Mouse (Mus musculus) lung, embryonic 16.5 days (tissue): ENCODE results near the gene Bfsp2. TPM values are rescaled to one million over a fixed set of nuclear protein-coding genes. Genes with fewer than 3 reads are reported as not detected.
A peak's percentile ranks its signal among the peaks of the same experiment; 100 is the strongest.

ENCODE experiments used
- ATAC-seq: fragments of 200-750 bp; cut with Nextera tagmentation; 2 replicates; pipeline ENCODE4 v1.8.0; 2017; ENCODE audit warnings: low read depth, mild to moderate bottlenecking, moderate library complexity
- H3K27ac ChIP-seq: fragments of 300-500 bp; sonication (generic); 2 replicates; pipeline ENCODE4 v1.5.1; 2014; ENCODE audit warnings: mild to moderate bottlenecking, control low read depth, low read length
- H3K27me3 ChIP-seq: fragments of 300-500 bp; sonication (generic); 2 replicates; pipeline ENCODE4 v1.6.1; 2014; ENCODE audit warnings: low read depth, low read length, mixed read lengths; ENCODE audit not compliant: control insufficient read depth, insufficient read depth
- H3K36me3 ChIP-seq: fragments of 300-500 bp; sonication (generic); 2 replicates; pipeline ENCODE4 v1.6.1; 2014; ENCODE audit warnings: low read length; ENCODE audit not compliant: control insufficient read depth, insufficient read depth
- H3K4me1 ChIP-seq: fragments of 300-500 bp; sonication (generic); replicated peaks from 2 replicates; pipeline ENCODE4 v1.6.1; 2014; ENCODE audit warnings: low read length, mixed read lengths; ENCODE audit not compliant: control insufficient read depth, insufficient read depth
- H3K4me2 ChIP-seq: fragments of 300-500 bp; sonication (generic); 2 replicates; pipeline ENCODE4 v1.6.1; 2014; ENCODE audit warnings: low read depth, low read length, control low read depth
- H3K4me3 ChIP-seq: fragments of 300-500 bp; sonication (generic); 2 replicates; pipeline ENCODE4 v1.5.1; 2014; ENCODE audit warnings: mild to moderate bottlenecking, low read length, control low read depth
- H3K9ac ChIP-seq: fragments of 300-500 bp; sonication (generic); 2 replicates; pipeline ENCODE4 v1.6.1; 2014; ENCODE audit warnings: low read length, control low read depth
- H3K9me3 ChIP-seq: fragments of 300-500 bp; sonication (generic); 2 replicates; pipeline ENCODE4 v1.6.1; 2016; ENCODE audit warnings: low read length; ENCODE audit not compliant: control insufficient read depth
- WGBS: fragments of 180-500 bp; shearing (Covaris S2); extraction: QIAGEN DNeasy Blood & Tissue Kit; methylation state at CpG from one replicate; pipeline ENCODE4 v1.1.7; 2014; 5-methylcytosine and 5-hydroxymethylcytosine counted together
- polyA plus RNA-seq: library from polyadenylated mRNA; unstranded; fragments of >200 nt; fragmentation: Nextera tagmentation; extraction: Ambion mirVana; gene quantifications from 2 replicates; pipeline ENCODE4 v1.2.1, GENCODE M21; 2015

Bfsp2 gene
- polyA plus RNA-seq, 1 experiment from 2014 or later, result 0.62 TPM

DNA sequence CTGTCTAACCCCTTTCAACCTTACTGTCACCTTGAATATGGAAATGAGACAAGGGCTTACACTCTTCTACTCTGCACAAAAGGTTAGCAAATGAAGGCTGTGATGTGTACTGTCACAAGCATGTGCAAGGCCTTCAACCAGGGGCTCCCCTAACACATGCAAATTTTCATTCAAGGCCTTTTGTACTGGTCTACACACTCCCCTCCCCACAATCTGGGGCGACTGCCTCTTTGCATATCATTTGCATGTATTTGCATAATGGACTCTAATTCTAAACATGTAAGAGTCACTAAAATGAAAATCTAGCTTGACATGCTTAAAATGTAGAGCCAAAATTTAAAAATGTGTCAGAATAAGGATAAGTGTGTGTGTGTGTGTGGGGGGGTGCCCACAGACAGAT lies 24.4 kb upstream of the Bfsp2 start:
- no peak for ATAC-seq
- Histone ChIP-seq H3K4me3 (no peak overlapping the region), H3K9ac (no peak overlapping the region), H3K36me3 (no peaks in the 10 kb centered on the region), H3K4me2 (no peak overlapping the region), H3K9me3 (no peaks in the 10 kb centered on the region), H3K4me1 (no peaks in the 10 kb centered on the region), H3K27me3 (no peaks in the 10 kb centered on the region), H3K27ac (no peak overlapping the region)
- WGBS, result 94% methylated on average over 1 of the region's 1 CpGs

- Histone ChIP-seq H3K27ac (no peak overlapping the region), H3K9me3 (no peaks in the 10 kb centered on the region), H3K4me1 (no peaks in the 10 kb centered on the region), H3K36me3 (no peaks in the 10 kb centered on the region), H3K4me3 (no peak overlapping the region), H3K27me3 (no peaks in the 10 kb centered on the region), H3K4me2 (no peak overlapping the region), H3K9ac (no peak overlapping the region)
- 79% methylated on average over 3 of the region's 3 CpGs for WGBS
- no peak for ATAC-seq
These were observed 23.5 kb upstream of the Bfsp2 start for GRCm38 (mm10) chr9:103503586-103504298.

DNA sequence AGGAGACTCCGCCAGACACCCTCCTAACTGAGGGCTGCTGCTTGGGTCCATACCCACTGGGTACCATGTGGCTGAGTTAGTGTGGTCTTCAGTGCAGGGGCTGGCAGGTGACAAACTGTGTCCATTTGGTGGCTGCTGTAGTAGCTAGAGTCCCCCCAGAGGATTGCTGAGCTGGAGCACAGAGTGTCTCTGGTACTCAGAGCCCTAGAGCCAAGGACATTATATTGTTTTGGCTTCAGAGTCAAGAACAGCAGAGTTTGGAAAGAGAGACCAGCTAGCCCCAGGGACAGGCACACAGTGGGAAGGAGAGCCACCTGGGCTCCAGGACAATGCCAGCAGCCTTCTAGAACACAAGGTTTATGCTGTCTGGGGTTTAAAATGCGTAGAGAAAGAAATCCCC lies 22.4 kb upstream of the Bfsp2 start:
- no peak for ATAC-seq
- 90% methylated on average over 2 of the region's 2 CpGs for WGBS
- H3K27ac ChIP-seq, result no peak overlapping the region
- H3K9me3 ChIP-seq, result no peaks in the 10 kb centered on the region
- H3K4me2 ChIP-seq, result no peak overlapping the region
- no peaks in the 10 kb centered on the region for H3K36me3 ChIP-seq
- H3K9ac ChIP-seq, result no peak overlapping the region
- no peak overlapping the region for H3K4me3 ChIP-seq
- H3K4me1 ChIP-seq, result no peaks in the 10 kb centered on the region
- H3K27me3 ChIP-seq, result no peaks in the 10 kb centered on the region

DNA sequence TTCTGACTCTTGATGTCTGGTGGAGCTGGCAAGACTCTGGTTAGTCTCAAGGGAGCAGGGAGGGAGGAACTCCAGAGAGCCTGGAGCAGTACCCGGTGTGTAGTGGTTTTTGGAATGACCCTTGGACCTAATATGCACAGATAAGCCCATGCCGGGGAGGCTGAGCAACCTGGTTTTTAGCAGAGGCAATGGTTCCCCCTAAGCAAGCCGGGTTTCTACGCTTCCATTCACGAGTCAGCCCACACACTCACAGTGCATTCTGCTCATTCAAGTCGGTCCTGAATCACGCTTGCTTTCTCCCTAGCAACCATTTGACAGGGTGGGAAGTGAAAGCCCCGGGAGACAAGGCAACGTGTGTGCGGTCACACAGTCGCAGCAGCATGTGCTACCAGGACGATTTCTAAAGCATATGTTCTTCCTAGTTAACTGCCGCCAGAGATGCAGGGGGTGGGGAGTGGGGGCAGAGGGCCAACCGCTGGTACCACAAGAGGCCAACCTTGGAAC lies 21.7 kb upstream of the Bfsp2 start:
- no peaks in the 10 kb centered on the region for H3K9me3 ChIP-seq
- H3K4me2 ChIP-seq, result no peak overlapping the region
- no peak overlapping the region for H3K27ac ChIP-seq
- 19% methylated on average over 14 of the region's 14 CpGs for WGBS
- no peaks in the 10 kb centered on the region for H3K27me3 ChIP-seq
- H3K9ac ChIP-seq, result no peak overlapping the region
- no peak overlapping the region for H3K4me3 ChIP-seq
- H3K36me3 ChIP-seq, result no peaks in the 10 kb centered on the region
- H3K4me1 ChIP-seq, result no peaks in the 10 kb centered on the region
- no peak for ATAC-seq

DNA sequence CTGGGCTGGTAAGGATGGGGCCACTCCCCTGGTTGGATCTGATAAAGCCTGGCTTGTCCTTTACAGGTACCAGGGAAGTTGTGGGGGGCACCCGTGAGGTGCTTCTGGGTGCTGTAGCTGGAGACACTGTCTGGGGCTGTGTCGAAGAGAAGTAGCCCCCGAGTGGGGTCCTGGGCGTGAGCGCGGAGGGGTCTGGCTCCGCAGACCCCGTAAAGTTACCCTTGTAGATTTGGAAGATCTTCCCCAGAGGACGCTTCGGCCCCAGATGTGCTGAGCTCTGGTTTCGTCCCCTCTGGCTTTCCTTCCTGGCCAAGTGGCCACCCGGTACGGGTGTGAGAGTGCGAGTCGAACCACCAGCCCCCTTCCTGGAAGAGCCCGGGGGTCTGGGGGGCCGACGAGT lies 19.1 kb upstream of the Bfsp2 start:
- Histone ChIP-seq H3K27me3 (no peaks in the 10 kb centered on the region), H3K36me3 (no peaks in the 10 kb centered on the region), H3K27ac (no peak overlapping the region), H3K9me3 (no peaks in the 10 kb centered on the region), H3K4me3 (no peak overlapping the region), H3K9ac (no peak overlapping the region), H3K4me1 (no peaks in the 10 kb centered on the region; the same call in 1 of the 2 replicates), H3K4me2 (no peak overlapping the region)
- 88% methylated on average over 18 of the region's 18 CpGs for WGBS
- no peak for ATAC-seq

DNA sequence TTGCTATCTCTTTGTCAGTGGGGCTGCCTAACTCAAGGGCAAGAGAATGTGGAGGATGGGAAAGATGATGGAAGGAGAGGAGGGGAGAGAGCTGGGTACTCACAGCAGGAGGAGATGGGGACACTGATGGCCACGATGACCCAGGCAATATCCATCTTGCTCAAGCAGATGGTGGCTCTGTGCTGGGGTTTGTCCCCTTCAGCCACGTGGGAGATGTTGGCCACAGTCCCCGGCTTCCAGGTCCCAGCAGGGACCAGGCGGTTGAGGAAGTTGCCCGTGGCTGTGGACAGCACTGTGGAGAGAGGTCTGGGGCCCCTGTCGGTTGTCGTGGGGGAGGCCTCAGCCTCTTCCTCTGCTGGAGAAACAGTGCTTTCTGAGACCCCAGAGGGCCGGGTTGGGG lies 18.5 kb upstream of the Bfsp2 start:
- H3K27me3 ChIP-seq, result no peaks in the 10 kb centered on the region
- ATAC-seq, result no peak
- WGBS, result 62% methylated on average over 8 of the region's 8 CpGs
- H3K4me1 ChIP-seq, result no peaks in the 10 kb centered on the region; the same call in 1 of the 2 replicates
- no peak overlapping the region for H3K4me3 ChIP-seq
- H3K4me2 ChIP-seq, result no peak overlapping the region
- no peaks in the 10 kb centered on the region for H3K9me3 ChIP-seq
- no peaks in the 10 kb centered on the region for H3K36me3 ChIP-seq
- H3K27ac ChIP-seq, result no peak overlapping the region
- no peak overlapping the region for H3K9ac ChIP-seq

DNA sequence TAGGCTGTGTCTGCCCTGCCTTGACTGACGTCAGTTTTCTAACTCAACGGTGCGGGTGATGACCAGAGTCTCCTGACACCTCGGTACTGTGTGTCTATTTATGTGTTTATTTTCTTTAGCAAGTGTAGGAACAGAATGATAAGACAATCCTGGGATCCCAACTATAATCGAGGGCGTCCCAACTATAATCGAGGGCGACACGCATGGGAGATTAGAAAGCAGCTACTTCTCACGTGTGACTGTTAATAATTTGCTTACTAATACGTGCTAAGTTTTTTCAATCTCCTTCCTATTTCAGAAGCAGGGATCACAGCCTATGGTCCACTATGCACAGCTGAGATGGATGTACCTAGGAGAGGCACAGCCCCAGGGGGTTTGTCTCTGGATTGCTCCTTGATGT lies 15.2 kb upstream of the Bfsp2 start:
- ATAC-seq, result no peak
- 69% methylated on average over 11 of the region's 11 CpGs for WGBS
- H3K36me3 ChIP-seq, result no peaks in the 10 kb centered on the region
- H3K4me2 ChIP-seq, result no peak overlapping the region
- H3K4me3 ChIP-seq, result no peak overlapping the region
- H3K9me3 ChIP-seq, result no peaks in the 10 kb centered on the region
- H3K4me1 ChIP-seq, result no peaks in the 10 kb centered on the region; the same call in 1 of the 2 replicates
- no peak overlapping the region for H3K9ac ChIP-seq
- no peak overlapping the region for H3K27ac ChIP-seq
- H3K27me3 ChIP-seq, result no peaks in the 10 kb centered on the region

DNA sequence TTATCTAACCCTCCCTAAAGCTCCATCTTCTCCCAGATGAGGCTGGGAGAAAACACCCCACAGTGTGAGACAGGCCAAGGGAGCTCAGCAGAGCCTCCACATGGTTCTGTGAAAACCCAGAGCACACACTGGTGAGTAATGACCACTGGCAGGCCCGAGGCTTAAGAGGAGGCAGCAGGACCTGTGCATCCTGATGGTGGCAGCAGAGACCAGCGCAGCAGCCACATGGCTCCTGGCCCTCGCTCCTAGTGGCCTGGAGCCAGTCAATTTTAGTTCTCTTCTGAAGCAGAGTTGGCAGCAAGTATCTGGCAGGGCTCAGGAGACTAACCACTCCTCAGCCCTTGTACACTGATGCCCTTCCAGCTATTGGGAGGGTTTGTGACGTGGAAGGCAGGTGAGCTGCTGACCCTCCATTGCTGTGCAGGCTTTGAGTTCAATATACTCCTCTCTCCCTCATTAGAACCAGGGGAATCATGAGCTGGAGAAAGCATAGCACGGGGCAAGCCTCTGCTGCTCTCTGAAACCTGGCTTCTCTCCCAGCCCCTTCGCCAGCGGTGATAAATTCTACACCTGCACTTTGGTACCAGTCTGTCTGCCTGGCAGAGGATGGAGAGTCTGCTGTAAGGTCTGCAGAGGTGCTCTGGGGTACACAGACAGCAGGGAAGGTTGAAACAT lies 14.3 kb upstream of the Bfsp2 start:
- Histone ChIP-seq H3K4me1 (no peaks in the 10 kb centered on the region; the same call in 1 of the 2 replicates), H3K27ac (no peak overlapping the region), H3K27me3 (no peaks in the 10 kb centered on the region), H3K4me2 (no peak overlapping the region), H3K9ac (no peak overlapping the region), H3K4me3 (no peak overlapping the region), H3K9me3 (no peaks in the 10 kb centered on the region), H3K36me3 (no peaks in the 10 kb centered on the region)
- 32% methylated on average over 7 of the region's 7 CpGs for WGBS
- peak; percentile 84 for ATAC-seq

- no peaks in the 10 kb centered on the region for H3K9me3 ChIP-seq
- no peaks in the 10 kb centered on the region; the same call in 1 of the 2 replicates for H3K4me1 ChIP-seq
- no peaks in the 10 kb centered on the region for H3K27me3 ChIP-seq
- H3K4me2 ChIP-seq, result no peak overlapping the region
- ATAC-seq, result no peak
- 62% methylated on average over 8 of the region's 8 CpGs for WGBS
- H3K36me3 ChIP-seq, result no peaks in the 10 kb centered on the region
- no peak overlapping the region for H3K4me3 ChIP-seq
- H3K9ac ChIP-seq, result no peak overlapping the region
- no peak overlapping the region for H3K27ac ChIP-seq
These were observed 11.8 kb upstream of the Bfsp2 start for GRCm38 (mm10) chr9:103491985-103492384.
